ENCODE assay signal across 8 mouse cellular contexts in genomic region chr13:47105711-47106579, GRCm38 (mm10). TPM values are rescaled to one million over a fixed set of nuclear protein-coding genes. Genes with fewer than 3 reads are reported as not detected.
DNase-seq lines count a peak whose midpoint lies in the region; ATAC-seq lines count a peak whose summit lies in the region.

TSS of gene Dek (minus strand) at chr13:47106201.

- H3K4me3 ChIP-seq in hindbrain, embryonic 12.5 days, result peak within 1 kb of the TSS; percentile 90

- H3K4me1 ChIP-seq in hindbrain, embryonic 12.5 days, result peaks cover 20% of the 10 kb centered on the region

- 0 out of 2 replicates have a peak, but pooled peaks cover 5% of the 10 kb centered on the region for H3K27me3 ChIP-seq in hindbrain, embryonic 12.5 days

- H3K9ac ChIP-seq in hindbrain, embryonic 12.5 days, result peak within 1 kb of the TSS; percentile 96

- H3K36me3 ChIP-seq in hindbrain, embryonic 12.5 days, result 0 out of 2 replicates have a peak, but pooled peaks cover 3% of the 10 kb centered on the region

- peak within 1 kb of the TSS; percentile 80 for H3K4me2 ChIP-seq in hindbrain, embryonic 12.5 days (replicated peaks)

- DNase-seq in NIH3T3 (ENCODE audit: low read depth), result peak; percentile 90
- peak; percentile 84 for DNase-seq in cerebellum, adult 9-11 months
- peak; percentile 69 to 85 for DNase-seq in frontal cortex, postnatal 10 days (ENCODE audit: low spot score in 2 of 2)
- DNase-seq in layer of hippocampus, postnatal 14 days (ENCODE audit: low spot score in 2 of 2), result peak; percentile 84 to 85
- DNase-seq in lung, postnatal 10 days, result peak; percentile 89
- DNase-seq in ovary, postnatal 14 days (ENCODE audit: low spot score), result peak; percentile 70
- DNase-seq in thymus, postnatal 14 days, result peak; percentile 88

- under 1% methylated on average over 89 of the region's 129 CpGs for WGBS in hindbrain, embryonic 12.5 days

- ATAC-seq in hindbrain, embryonic 12.5 days (ENCODE audit: low FRiP score), result peak; percentile 94

- H3K9me3 ChIP-seq in hindbrain, embryonic 12.5 days (replicated peaks), result no peaks in the 10 kb centered on the region

- H3K27ac ChIP-seq in hindbrain, embryonic 12.5 days, result peak within 1 kb of the TSS; percentile 100

RNA-seq across cellular contexts. Expression of gene Dek, which starts in this region (rescaled TPM):
- polyA plus RNA-seq in hindbrain, embryonic 12.5 days (2016; fragmentation: Nextera tagmentation; extraction: Ambion mirVana), result 251 and 254 TPM in 2 replicates
- 10 to 100 TPM; 44.3 to 48.5 TPM for total RNA-seq in layer of hippocampus, postnatal 14 days (2021)

Comparison
In these comparisons a context has a peak if more than half of its experiments do, and no peak if none do; other contexts are left out.
1. Peak in every context shown above with its lines: DNase-seq, ATAC-seq, H3K4me3 ChIP-seq and H3K27ac ChIP-seq.